Mouse (Mus musculus): ENCODE measurements around the gene Mef2a.

DNA sequence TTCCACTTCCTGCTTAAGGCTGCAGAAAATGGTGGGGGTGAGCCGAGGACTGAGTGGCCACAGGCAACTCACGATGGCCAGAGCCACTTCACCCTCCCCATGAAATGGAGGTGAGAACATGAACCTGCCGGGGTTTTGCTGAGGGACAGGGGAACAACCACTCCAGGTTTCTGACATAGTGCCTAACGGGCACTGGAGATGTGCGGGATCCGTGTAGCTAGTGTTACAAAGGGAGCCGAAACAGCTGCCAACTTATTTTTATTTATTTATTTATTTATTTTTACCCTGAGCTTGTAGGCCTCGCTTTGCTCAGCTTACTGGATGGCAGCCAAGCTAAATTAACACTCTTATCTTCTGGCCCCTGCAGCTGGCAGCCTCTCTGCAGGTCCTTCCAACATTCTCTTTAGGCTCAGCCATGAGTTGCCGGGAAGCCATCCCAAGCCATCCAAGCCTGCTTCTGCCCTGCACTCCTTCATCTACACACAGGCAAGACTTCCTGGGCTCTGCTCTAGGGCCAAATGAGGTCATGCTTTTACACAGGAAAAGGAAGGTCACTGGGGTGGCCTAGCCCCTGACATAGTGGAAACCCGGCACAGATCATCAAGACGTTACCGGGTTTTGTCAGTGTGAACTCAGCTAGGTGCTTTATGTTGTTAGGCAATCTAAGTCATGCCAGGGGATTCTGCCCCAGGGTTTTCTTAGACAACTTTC is 49.0 kb upstream of the Mef2a start:
- no peak for TF ChIP-seq ZC3H11A (IDR thresholded peaks at IDR 0.05; ENCODE audit: borderline replicate concordance, low read depth, low read length)
- no peak for TF ChIP-seq HCFC1 (IDR thresholded peaks at IDR 0.05; ENCODE audit: borderline replicate concordance, insufficient read depth, low read length)
- TF ChIP-seq ZNF384 (IDR thresholded peaks at IDR 0.05; ENCODE audit: low read depth, low read length), result no peak
- TF ChIP-seq CHD2 (IDR thresholded peaks at IDR 0.05; ENCODE audit: low read depth, low read length), result no peak
